Mouse (Mus musculus) stomach, embryonic 15.5 days (tissue): ENCODE data around the gene Gm8094. TPM values are rescaled to one million over a fixed set of nuclear protein-coding genes. Genes with fewer than 3 reads are reported as not detected.
"Not testable (repeated sequence)": the region's sequence is repeated elsewhere in the genome, so short reads cannot be mapped to it uniquely, and the experiment has no call there.

Experiments
- ATAC-seq: fragments of 200-750 bp; cut with Nextera tagmentation; 2 replicates; pipeline ENCODE4 v1.8.0; 2017; ENCODE audit warnings: low read depth, moderate number of reproducible peaks, moderate TSS enrichment; ENCODE audit not compliant: insufficient read depth, low FRiP score
- H3K27ac ChIP-seq: fragments of 300-500 bp; sonication (generic); 2 replicates; pipeline ENCODE4 v1.5.1; 2015; ENCODE audit warnings: mild to moderate bottlenecking, inconsistent platforms
- H3K27me3 ChIP-seq: fragments of 300-500 bp; sonication (generic); replicated peaks from 2 replicates; pipeline ENCODE4 v1.6.1; 2015; ENCODE audit warnings: inconsistent platforms
- H3K36me3 ChIP-seq: fragments of 300-500 bp; sonication (generic); 2 replicates; pipeline ENCODE4 v1.6.1; 2015; ENCODE audit warnings: inconsistent platforms
- H3K4me1 ChIP-seq: fragments of 300-500 bp; sonication (generic); 2 replicates; pipeline ENCODE4 v1.6.1; 2015; ENCODE audit warnings: inconsistent platforms
- H3K4me2 ChIP-seq: fragments of 300-500 bp; sonication (generic); 2 replicates; pipeline ENCODE4 v1.6.1; 2015; ENCODE audit warnings: mild to moderate bottlenecking, inconsistent platforms
- H3K4me3 ChIP-seq: fragments of 300-500 bp; sonication (generic); replicated peaks from 2 replicates; pipeline ENCODE4 v1.5.1; 2015; ENCODE audit warnings: inconsistent platforms
- H3K9ac ChIP-seq: fragments of 300-500 bp; sonication (generic); 2 replicates; pipeline ENCODE4 v1.6.1; 2015; ENCODE audit warnings: inconsistent platforms
- H3K9me3 ChIP-seq: fragments of 300-500 bp; sonication (generic); 2 replicates; pipeline ENCODE4 v1.6.1; 2016; ENCODE audit warnings: inconsistent platforms
- WGBS: fragments of 180-500 bp; shearing (Covaris S2); methylation state at CpG from one replicate; pipeline ENCODE4 v1.1.7; 2015; 5-methylcytosine and 5-hydroxymethylcytosine counted together
- polyA plus RNA-seq: library from polyadenylated mRNA; unstranded; fragments of >200 nt; fragmentation: Nextera tagmentation; extraction: Ambion mirVana; gene quantifications from 2 replicates; pipeline ENCODE4 v1.2.1, GENCODE M21; 2015

Gm8094 gene
- polyA plus RNA-seq = not detected in 2 replicates

- H3K9ac ChIP-seq, H3K4me2 ChIP-seq, H3K4me3 ChIP-seq, H3K27ac ChIP-seq, ATAC-seq, H3K36me3 ChIP-seq, H3K4me1 ChIP-seq, H3K27me3 ChIP-seq, H3K9me3 ChIP-seq: not testable (repeated sequence)
- 86% methylated on average over 2 of the region's 2 CpGs for WGBS
These were observed at the start of gene Gm8094 for GRCm38 (mm10) chr14:43076543-43076942. TSS of gene Gm8094 (minus strand) at chr14:43076643.

DNA sequence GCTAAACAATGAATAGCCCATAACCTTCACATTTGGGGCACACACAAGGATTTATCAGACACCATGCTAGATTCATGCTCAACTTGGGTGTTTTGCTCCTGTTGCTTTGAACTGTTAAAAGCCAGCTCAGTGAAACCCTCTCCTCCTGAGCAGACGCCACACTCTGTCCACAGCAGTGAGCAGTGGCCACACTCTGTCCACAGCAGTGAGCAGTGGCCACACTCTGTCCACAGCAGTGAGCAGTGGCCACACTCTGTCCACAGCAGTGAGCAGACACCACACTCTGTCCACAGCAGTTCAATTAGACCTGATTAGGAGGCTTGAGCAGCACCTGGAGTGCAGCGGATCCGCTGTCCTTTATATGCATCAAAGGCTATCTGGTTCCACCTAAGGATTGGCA lies 43.2 kb upstream of the Gm8094 start:
- not testable (repeated sequence) for H3K9me3 ChIP-seq, H3K4me2 ChIP-seq, ATAC-seq, H3K4me3 ChIP-seq, H3K27ac ChIP-seq, H3K4me1 ChIP-seq, H3K27me3 ChIP-seq, H3K9ac ChIP-seq, H3K36me3 ChIP-seq
- 88% methylated on average over 3 of the region's 3 CpGs for WGBS

GRCm38 (mm10) chr14:43100301-43100700 lies 23.9 kb upstream of the Gm8094 start, which contains the start of gene Gm8104:
TSS of gene Gm8104 (plus strand) at chr14:43100601.
- not testable (repeated sequence) for H3K4me2 ChIP-seq, H3K27me3 ChIP-seq, H3K4me1 ChIP-seq, H3K9me3 ChIP-seq, H3K27ac ChIP-seq, ATAC-seq, H3K4me3 ChIP-seq, H3K36me3 ChIP-seq, H3K9ac ChIP-seq
- 81% methylated on average over 3 of the region's 3 CpGs for WGBS

GRCm38 (mm10) chr14:43089103-43089919 lies 12.9 kb upstream of the Gm8094 start:
- H3K9ac ChIP-seq, ATAC-seq, H3K4me2 ChIP-seq, H3K9me3 ChIP-seq, H3K4me3 ChIP-seq, H3K36me3 ChIP-seq, H3K27me3 ChIP-seq, H3K4me1 ChIP-seq, H3K27ac ChIP-seq: not testable (repeated sequence)
- WGBS = 41% methylated on average over 1 of the region's 14 CpGs

DNA sequence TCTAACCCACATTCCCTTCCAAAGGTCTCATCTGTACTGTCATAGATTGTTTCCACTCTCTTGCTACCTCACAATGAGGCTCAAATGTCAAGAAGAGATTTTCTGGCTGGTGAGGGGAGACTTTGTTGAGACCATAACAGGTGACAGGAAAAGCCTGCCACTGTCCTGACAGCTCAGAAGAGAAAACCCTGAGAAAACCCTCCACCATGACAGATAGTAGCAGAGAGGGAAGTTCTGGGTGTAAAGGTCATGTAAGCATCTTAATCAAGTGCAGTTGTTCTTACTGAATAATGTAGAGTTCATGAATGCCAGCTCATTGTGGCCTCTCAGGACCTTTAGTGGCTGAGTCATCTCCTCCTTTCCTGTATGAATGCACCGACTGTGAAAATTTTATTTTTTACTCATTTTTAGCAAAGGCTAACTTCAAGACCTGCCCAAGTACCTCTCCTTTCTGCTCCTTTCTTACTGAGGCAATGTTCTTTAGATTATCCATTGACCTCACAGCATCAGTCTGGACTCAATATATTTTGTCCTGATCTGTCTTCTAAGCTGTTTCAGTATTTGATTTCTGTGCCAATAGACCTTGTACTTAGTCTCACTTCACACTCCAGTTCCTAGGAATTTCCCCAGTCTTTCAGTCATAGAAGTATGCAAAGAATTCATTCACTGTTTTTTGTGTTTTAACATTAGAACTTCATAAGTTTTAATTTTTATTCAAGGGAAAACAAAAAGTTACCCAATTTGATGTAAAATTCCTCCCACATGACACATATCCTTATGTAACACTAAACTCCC lies 8.7 kb upstream of the Gm8094 start:
- WGBS = 61% methylated on average over 1 of the region's 1 CpGs
- ATAC-seq, H3K36me3 ChIP-seq, H3K4me3 ChIP-seq, H3K4me2 ChIP-seq, H3K9me3 ChIP-seq, H3K27me3 ChIP-seq, H3K4me1 ChIP-seq, H3K27ac ChIP-seq, H3K9ac ChIP-seq: not testable (repeated sequence)

- not testable (repeated sequence) for H3K4me3 ChIP-seq, H3K36me3 ChIP-seq, H3K27ac ChIP-seq, H3K9me3 ChIP-seq, ATAC-seq, H3K4me2 ChIP-seq, H3K27me3 ChIP-seq, H3K4me1 ChIP-seq, H3K9ac ChIP-seq
- WGBS = 72% methylated on average over 4 of the region's 4 CpGs
These were observed 16.3 kb downstream of the Gm8094 start for GRCm38 (mm10) chr14:43060179-43060578.

DNA sequence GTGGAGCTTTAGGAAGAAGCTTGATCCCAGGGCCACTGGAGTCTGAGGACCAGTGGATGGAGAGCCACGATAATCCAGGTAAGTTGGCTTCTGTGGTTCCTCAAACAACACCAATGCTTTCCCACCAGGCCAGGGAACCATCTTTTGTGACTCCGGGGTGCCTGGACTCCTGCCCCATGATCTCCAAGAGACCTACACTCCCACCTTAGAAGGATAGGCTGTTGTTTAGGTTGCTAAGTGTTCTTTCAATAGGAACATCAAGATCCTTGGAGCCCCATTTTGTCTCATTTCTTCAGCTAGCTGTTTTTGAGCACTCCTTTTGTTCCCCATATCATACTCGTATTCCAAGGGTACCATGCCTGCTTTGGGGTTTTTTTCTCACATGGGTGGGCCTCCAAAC lies 18.4 kb downstream of the Gm8094 start:
- H3K4me1 ChIP-seq, ATAC-seq, H3K36me3 ChIP-seq, H3K27me3 ChIP-seq, H3K4me2 ChIP-seq, H3K27ac ChIP-seq, H3K9me3 ChIP-seq, H3K9ac ChIP-seq, H3K4me3 ChIP-seq: not testable (repeated sequence)
- WGBS = 72% methylated on average over 3 of the region's 3 CpGs

Other genes starting within 250 kb of the Gm8094 start
- not detected in 2 replicates for gene Gm21977, start 223.2 kb downstream of the Gm8094 start, polyA plus RNA-seq
- not detected in 2 replicates for gene Gm8082, start 83.0 kb downstream of the Gm8094 start, polyA plus RNA-seq
- not detected in 2 replicates for gene Gm10376, start 61.0 kb downstream of the Gm8094 start, polyA plus RNA-seq
- not detected in 2 replicates for gene Gm8104, start 24.0 kb upstream of the Gm8094 start, polyA plus RNA-seq
- not detected in 2 replicates for gene Gm7233, start 103.2 kb upstream of the Gm8094 start, polyA plus RNA-seq
- not detected in 2 replicates for gene Gm8122, start 158.7 kb upstream of the Gm8094 start, polyA plus RNA-seq
- not detected in 2 replicates for gene Gm8126, start 182.0 kb upstream of the Gm8094 start, polyA plus RNA-seq
- gene Gm9732, start 198.4 kb upstream of the Gm8094 start, polyA plus RNA-seq = not detected in 2 replicates
- not detected in 2 replicates for gene Gm8127, start 217.2 kb upstream of the Gm8094 start, polyA plus RNA-seq